Mouse (Mus musculus) lung, postnatal 0 days (tissue): Measurements from ENCODE around the gene Fzr1.

Source experiments
- CTCF ChIP-seq: IDR thresholded peaks from 2 replicates; pipeline ENCODE4 v1.5.1; 2016; ENCODE audit warnings: antibody characterized with exemption, mild to moderate bottlenecking
- EP300 ChIP-seq: IDR thresholded peaks from 2 replicates; pipeline ENCODE4 v1.6.1; 2016; ENCODE audit warnings: antibody characterized with exemption, mild to moderate bottlenecking, control low read depth

- TF ChIP-seq CTCF (no peak), EP300 (no peak)
These were observed 18.4 kb upstream of the Fzr1 start for GRCm38 (mm10) chr10:81396749-81397148.
